Mouse (Mus musculus): ENCODE data around the gene Slc16a3.
A peak's percentile ranks its signal among the peaks of the same experiment; 100 is the strongest.

Gene Slc16a3

GRCm38 (mm10) chr11:120948328-120948727 lies at the start of gene Slc16a3:
Gene Slc16a3 (plus strand): TSS chr11:120948480.
- DNase-seq (ENCODE audit: low spot score), result no peak

- peak; percentile 27 for DNase-seq (ENCODE audit: low spot score)
Observed at GRCm38 (mm10) chr11:120900276-120901244, 47.7 kb upstream of the Slc16a3 start.

GRCm38 (mm10) chr11:120901729-120902486 lies 46.4 kb upstream of the Slc16a3 start:
- DNase-seq (ENCODE audit: low spot score), result no peak

DNA sequence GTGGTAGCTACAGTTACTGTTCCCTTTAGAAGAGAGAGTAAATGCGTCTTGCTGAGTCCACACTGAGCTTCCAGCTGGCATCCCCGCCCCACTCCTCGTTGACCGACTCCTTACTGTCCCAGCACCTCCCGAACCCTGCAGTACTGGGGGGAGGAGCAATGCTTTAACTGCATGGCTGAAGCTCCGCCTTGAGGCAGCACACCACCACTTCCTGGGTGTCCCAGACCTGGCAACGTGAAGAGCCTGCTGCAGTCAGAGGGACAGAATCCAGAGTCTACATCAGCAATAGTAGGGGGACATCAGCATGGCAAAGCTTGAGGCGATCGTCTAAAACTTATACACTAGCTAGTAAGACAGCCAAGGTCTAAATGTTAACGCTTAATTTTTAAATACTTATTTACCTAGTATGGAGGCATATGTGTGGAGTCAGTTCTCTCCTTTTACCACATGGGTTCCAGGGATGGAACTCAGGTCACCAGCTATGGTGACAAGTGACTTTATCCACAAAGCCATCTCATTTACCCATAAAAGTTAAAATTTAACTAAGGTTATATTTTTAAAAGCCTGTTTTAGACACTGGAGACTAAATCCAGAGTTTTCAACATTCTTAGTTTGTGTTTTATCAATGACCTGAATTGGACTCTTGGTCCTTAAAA lies 45.7 kb upstream of the Slc16a3 start:
- DNase-seq (ENCODE audit: low spot score), result no peak

- DNase-seq (ENCODE audit: low spot score), result no peak
Observed at GRCm38 (mm10) chr11:120903159-120903850, 45.0 kb upstream of the Slc16a3 start.

- no peak for DNase-seq (ENCODE audit: low spot score)
Observed at GRCm38 (mm10) chr11:120904561-120904960, 43.7 kb upstream of the Slc16a3 start.

DNA sequence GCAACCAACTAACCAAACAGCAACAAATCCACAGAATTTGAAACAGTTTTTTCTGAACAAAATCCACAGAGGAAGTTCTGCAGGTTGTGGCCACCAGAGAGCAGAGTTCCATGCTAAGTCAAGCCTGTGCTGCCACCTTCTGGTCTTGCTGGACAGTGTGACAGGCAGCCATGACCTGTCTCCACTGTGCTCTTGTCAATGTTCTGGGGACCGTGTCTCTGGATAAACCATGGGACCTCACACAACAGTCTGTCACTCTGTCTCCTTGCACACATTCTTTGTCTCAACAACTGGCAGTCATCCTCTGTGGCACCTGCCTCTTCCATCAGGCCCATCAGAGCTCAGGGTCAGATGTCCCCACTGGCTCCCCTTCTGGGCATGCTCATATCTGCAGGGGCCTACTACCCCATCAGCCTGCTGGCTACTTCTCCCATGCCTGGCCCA lies 42.8 kb upstream of the Slc16a3 start:
- peak; percentile 64 for DNase-seq (ENCODE audit: low spot score)

GRCm38 (mm10) chr11:120913796-120914195 lies 34.5 kb upstream of the Slc16a3 start:
- DNase-seq (ENCODE audit: low spot score), result no peak

DNA sequence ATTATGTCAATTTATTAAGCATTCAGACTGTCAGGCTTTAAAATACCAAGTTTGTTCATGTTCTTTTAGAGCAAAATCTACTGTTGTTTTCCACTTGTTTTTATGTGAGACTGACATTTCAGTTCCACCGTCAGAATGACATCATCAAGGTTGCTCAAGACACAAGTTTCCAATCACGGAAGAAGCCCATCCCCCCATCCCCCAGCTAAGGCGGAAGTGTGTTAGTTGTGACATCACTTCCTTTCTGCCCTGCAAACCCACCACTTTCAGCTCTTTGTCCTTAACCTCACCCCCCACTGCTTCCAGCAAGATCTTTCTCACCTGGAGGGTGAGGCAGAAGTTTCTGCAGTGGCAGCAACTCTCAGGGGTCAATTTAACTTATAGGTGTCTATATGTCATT lies 31.8 kb upstream of the Slc16a3 start:
- DNase-seq (ENCODE audit: low spot score), result no peak

DNA sequence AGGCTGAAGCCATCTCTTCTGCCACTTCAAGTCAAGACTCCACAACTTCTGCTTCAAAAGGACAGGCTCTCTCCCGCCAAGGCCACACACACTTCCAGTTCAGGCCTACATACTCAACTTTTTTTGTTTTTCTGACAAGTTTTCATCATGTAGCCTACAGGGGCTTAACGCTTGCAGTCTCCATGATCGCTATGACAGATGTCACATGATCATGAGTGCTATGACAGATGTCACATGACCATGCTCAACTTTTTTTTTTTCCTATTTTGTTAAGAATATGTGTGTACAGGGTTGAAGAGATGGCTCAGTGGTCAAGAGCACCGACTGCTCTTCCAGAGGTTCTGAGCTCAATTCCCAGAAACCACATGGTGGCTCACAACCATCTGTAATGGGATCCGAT lies 30.5 kb upstream of the Slc16a3 start:
- no peak for DNase-seq (ENCODE audit: low spot score)

GRCm38 (mm10) chr11:120922528-120922927 lies 25.8 kb upstream of the Slc16a3 start:
- no peak for DNase-seq (ENCODE audit: low spot score)

DNA sequence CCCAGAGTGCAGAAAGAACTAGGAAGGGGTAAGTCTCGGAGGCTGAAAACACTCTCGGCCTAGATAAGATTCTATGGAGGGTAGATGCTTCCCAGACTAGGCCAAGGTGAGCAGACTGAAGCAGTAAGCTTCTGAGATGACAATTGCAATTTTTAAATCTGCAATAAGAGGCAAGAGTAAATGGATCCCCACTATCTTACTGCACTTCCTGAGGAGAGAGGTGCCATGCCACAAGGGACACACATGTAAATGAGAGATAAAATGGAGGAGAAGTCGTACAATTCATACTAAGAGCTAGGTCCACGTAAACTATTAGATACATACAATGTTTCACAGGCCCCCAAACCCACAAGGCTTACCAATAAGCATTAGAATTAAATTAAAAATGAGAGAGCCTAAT lies 19.8 kb upstream of the Slc16a3 start:
- no peak for DNase-seq (ENCODE audit: low spot score)

GRCm38 (mm10) chr11:120931479-120931878 lies 16.8 kb upstream of the Slc16a3 start:
- no peak for DNase-seq (ENCODE audit: low spot score)

DNA sequence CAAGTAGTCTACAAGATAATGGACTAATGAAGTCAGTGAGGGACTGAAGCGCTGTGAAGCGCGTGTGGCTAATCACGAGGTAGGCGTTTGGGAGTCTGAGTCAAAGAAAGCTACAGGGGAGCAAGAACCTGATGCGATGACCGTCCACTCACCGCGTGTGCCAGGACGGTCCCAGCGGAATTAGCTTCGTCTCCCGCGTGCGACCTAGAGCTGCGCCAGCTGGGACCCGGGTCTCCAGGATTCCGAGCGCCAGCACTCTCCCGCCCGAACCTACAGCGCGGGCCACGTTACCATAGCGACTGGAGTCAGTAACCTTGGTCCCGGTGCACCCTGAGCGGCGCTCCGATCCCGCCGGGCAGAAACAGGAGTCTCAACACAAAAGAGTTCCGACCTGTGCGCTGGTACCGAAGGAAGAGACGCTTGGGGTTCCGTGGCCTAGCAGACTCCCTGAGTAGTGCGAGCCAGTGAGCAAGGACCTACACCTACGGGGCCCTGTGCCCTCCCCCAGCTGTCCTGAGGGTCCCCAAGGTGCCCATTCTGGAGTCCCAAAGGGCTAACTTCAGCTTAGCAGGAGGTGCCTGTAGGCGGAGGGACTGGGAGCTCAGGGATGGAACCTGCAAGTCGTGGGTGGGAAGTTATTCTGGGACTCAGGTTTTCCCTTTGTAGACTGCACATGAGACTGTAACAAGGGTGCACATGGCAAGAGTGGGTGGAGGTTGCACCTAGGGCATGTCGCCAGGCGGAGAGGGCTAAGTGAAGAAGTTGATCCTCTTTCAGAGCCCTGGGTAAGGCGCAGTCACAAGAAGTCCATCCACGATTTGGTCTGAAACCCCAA lies 15.5 kb upstream of the Slc16a3 start, which contains the start of gene Ccdc57:
Gene Ccdc57 (minus strand): TSS at position 309 of the 835 bp plus-strand sequence.
- peak; percentile 82 for DNase-seq (ENCODE audit: low spot score)

DNA sequence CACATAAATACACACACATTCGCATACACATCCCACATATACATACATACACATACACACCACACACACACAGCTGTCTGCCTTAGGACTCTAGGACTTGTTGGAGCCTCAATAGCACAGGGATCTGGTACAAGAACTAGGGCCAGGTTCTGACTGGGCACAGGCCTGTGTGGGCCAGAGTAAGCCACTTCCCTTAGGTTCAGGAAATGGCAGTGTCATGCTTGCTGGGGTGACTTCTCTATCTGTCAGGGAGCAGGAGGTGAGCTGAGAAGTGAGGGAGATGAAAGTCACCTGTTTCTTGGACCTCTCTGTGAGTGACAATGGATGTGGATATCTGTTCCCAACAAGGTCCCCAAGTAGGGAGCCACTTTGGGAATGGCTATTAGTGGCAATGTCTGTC lies 10.3 kb upstream of the Slc16a3 start:
- DNase-seq (ENCODE audit: low spot score), result no peak

DNA sequence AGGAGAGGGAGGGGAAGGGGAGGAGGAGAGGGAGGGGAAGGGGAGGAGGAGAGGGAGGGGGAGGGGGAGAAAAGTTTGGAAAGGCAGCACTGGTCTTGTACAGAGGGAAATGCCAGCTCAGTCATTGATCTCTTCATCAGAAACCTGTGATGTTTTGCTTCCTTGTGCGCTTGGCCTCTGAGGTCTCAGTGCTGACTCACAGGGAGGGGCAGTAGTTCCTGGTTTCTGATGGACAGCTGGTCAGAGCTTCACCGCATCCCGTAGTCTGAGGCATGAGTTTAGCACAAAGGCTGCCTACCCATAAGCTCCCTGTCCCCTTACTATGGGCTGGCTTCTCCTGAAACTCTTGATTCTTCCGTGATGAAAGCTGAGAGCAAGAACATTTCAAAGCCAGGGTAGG lies 9.5 kb upstream of the Slc16a3 start:
- no peak for DNase-seq (ENCODE audit: low spot score)

GRCm38 (mm10) chr11:120939712-120940341 lies 8.5 kb upstream of the Slc16a3 start:
- no peak for DNase-seq (ENCODE audit: low spot score)

- no peak for DNase-seq (ENCODE audit: low spot score)
Observed at GRCm38 (mm10) chr11:120940959-120941358, 7.3 kb upstream of the Slc16a3 start.

DNA sequence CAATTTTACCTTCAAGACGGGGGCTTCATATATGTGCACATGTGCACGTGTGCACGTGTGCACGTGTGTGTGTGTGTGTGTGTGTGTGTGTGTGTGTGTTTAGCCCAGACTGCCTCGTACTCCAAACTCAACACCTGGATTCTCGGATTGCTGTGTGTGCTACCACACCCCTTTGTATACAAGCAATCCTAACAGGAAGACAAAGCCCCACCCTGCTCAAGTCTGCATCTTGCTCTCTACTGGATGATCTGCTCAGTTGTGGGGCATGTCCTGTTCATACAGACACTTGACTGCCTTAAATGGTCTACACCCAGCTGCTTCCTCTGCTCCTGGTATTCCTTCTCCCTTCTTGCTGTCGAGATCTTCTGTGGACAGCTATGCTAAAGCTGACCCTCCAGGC lies 3.0 kb upstream of the Slc16a3 start:
- no peak for DNase-seq (ENCODE audit: low spot score)

DNA sequence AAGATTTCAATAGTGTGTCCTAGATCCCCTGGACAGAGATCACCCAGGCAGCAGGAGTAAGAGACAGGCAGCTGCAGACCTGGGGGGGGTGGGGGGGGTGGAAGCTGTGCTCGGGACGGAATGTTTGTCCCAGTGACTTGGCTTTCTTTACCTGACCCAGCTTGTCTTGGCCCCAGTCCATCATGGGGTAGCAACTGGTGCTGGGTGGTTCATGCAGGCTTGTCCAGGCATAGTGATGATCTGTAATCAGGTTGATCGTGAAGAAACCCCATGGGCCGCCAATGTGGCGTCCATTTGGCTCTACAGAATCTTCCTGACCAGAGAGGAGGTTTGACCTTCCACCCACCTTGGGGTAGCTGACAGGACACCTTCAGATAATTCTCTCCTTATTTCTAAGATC lies 2.4 kb upstream of the Slc16a3 start:
- no peak for DNase-seq (ENCODE audit: low spot score)

All from spleen, adult 12 weeks (tissue).